Mouse (Mus musculus): ENCODE data around the gene Lars2.
"Not testable (repeated sequence)": the region's sequence is repeated elsewhere in the genome, so short reads cannot be mapped to it uniquely, and the experiment has no call there.

GRCm38 (mm10) chr9:123349286-123349685 lies 17.4 kb upstream of the Lars2 start:
- TF ChIP-seq POLR2A (IDR thresholded peaks at IDR 0.05; ENCODE audit: borderline replicate concordance, extremely low read depth, insufficient read depth, insufficient read length, poor library complexity, severe bottlenecking); CTCF (IDR thresholded peaks at IDR 0.05; ENCODE audit: borderline replicate concordance, extremely low read depth, insufficient read depth, insufficient read length): not testable (repeated sequence)
